Mouse (Mus musculus) ES-CJ7 (cell line): ENCODE measurements around the gene Aicda.
"Not testable (repeated sequence)": the region's sequence is repeated elsewhere in the genome, so short reads cannot be mapped to it uniquely, and the experiment has no call there.

Experiments
- DNase-seq: peaks from one replicate; pipeline ENCODE4 v3.0.0; 2011; ENCODE audit warnings: low read depth, low spot score

Gene Aicda

GRCm38 (mm10) chr6:122554102-122554501 lies 501 bp downstream of the Aicda start:
- no peak for DNase-seq

- no peak for DNase-seq
Observed at GRCm38 (mm10) chr6:122555266-122555665, 1.7 kb downstream of the Aicda start.

GRCm38 (mm10) chr6:122556959-122557561 lies 3.5 kb downstream of the Aicda start:
- DNase-seq = peak; percentile 70

- peak; percentile 92 for DNase-seq
Observed at GRCm38 (mm10) chr6:122560427-122560826, 6.8 kb downstream of the Aicda start.

- DNase-seq = no peak
Observed at GRCm38 (mm10) chr6:122561005-122561404, 7.4 kb downstream of the Aicda start.

GRCm38 (mm10) chr6:122562463-122562862 lies 8.9 kb downstream of the Aicda start:
- peak; percentile 81 for DNase-seq

- peak; percentile 28 for DNase-seq
Observed at GRCm38 (mm10) chr6:122565070-122565784, 11.6 kb downstream of the Aicda start.

- DNase-seq = no peak
Observed at GRCm38 (mm10) chr6:122569113-122569512, 15.5 kb downstream of the Aicda start.

- DNase-seq = no peak
Observed at GRCm38 (mm10) chr6:122569762-122570161, 16.2 kb downstream of the Aicda start.

- no peak for DNase-seq
Observed at GRCm38 (mm10) chr6:122570695-122571616, 17.4 kb downstream of the Aicda start.

- DNase-seq = no peak
Observed at GRCm38 (mm10) chr6:122571617-122571959, 18.0 kb downstream of the Aicda start.

- DNase-seq = not testable (repeated sequence)
Observed at GRCm38 (mm10) chr6:122575037-122575436, 21.4 kb downstream of the Aicda start.

GRCm38 (mm10) chr6:122577030-122577429 lies 23.4 kb downstream of the Aicda start:
- DNase-seq = no peak

GRCm38 (mm10) chr6:122579086-122579485 lies 25.5 kb downstream of the Aicda start:
- no peak for DNase-seq

GRCm38 (mm10) chr6:122591027-122591758 lies 37.6 kb downstream of the Aicda start:
- DNase-seq = peak; percentile 84

GRCm38 (mm10) chr6:122592905-122593304 lies 39.3 kb downstream of the Aicda start:
- peak; percentile 63 for DNase-seq

- DNase-seq = peak; percentile 80
Observed at GRCm38 (mm10) chr6:122595637-122596036, 42.0 kb downstream of the Aicda start.

GRCm38 (mm10) chr6:122596608-122597007 lies 43.0 kb downstream of the Aicda start:
- no peak for DNase-seq

- DNase-seq = no peak
Observed at GRCm38 (mm10) chr6:122598014-122598413, 44.4 kb downstream of the Aicda start.

- DNase-seq = no peak
Observed at GRCm38 (mm10) chr6:122598436-122598835, 44.8 kb downstream of the Aicda start.

GRCm38 (mm10) chr6:122599054-122599737 lies 45.6 kb downstream of the Aicda start:
- DNase-seq = no peak
